Mouse (Mus musculus) liver, postnatal 0 days (tissue): ENCODE data around the gene Rai1.

Experiments
- CTCF ChIP-seq: sonication (generic); IDR thresholded peaks from 2 replicates; pipeline ENCODE4 v1.5.1; 2016; ENCODE audit warnings: antibody characterized with exemption, low read depth
- EP300 ChIP-seq: IDR thresholded peaks from 2 replicates; pipeline ENCODE4 v1.6.1; 2016; ENCODE audit warnings: antibody characterized with exemption, low read depth, mild to moderate bottlenecking

- TF ChIP-seq CTCF (no peak), EP300 (no peak)
These were observed 121.1 kb downstream of the Rai1 start for GRCm38 (mm10) chr11:60225874-60226273.
